Mouse (Mus musculus) monocyte, adult 5-6 weeks (primary cell): ENCODE data around the gene C1qtnf1. TPM values are rescaled to one million over a fixed set of nuclear protein-coding genes. Genes with fewer than 3 reads are reported as not detected.
"Not testable (repeated sequence)": the region's sequence is repeated elsewhere in the genome, so short reads cannot be mapped to it uniquely, and the experiment has no call there.

Source experiments
- ATAC-seq: fragments of 153-309, 156-312 bp; replicated peaks from 2 replicates; pipeline ENCODE4 v1.8.0; 2017; ENCODE audit warnings: mild to moderate bottlenecking; ENCODE audit not compliant: low TSS enrichment, insufficient number of reproducible peaks, severe bottlenecking, poor library complexity, low FRiP score
- total RNA-seq: library from RNA; stranded (forward); fragments of 200-1000, 200-491, 200-594 nt; gene quantifications from 3 replicates; pipeline ENCODE4 v1.2.3, GENCODE M21; 2017

C1qtnf1 gene
- not detected in 3 replicates for total RNA-seq

DNA sequence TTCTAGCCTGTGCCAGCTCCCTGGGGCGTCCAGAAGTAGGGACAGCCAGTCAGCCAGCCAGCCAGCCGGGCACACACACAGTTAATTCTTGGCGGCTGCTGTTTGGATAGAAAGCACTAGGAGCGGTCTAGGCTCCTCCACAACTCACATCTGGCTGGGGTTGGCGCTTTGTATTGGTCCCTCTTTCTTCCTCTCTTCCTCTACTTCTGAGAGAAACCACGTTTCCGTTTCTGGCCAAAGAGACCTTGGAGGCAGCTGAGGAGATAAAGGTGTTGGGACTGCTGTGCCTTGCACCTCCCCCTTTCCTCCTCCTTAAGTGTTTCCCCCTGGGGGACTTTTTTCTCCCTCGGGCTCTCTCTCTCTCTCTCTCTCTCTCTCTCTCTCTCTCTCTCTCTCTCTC is at the start of gene C1qtnf1:
Gene C1qtnf1, plus strand, starts transcription at position 218 of the 400 bp plus-strand sequence.
- no peak for ATAC-seq

DNA sequence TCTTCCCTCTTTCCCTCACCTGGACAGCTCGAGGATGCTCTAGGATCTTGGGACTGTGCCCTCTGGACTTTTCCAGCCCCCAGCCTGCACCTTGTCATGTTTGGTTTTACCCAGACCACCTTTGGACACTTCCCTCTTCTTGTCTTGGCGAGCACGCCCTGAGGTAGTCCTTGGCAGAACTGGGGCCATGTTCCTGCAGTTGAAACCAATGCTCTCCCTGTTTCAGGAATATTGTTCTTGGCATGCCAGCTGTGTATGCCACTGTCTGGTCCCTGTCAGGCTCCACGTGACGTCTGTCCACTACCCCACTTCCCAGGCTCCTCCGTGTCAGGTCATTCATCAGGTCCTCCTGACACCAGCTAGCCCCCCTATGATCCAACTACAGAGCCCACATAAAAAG is 49.3 kb upstream of the C1qtnf1 start:
- ATAC-seq, result no peak

DNA sequence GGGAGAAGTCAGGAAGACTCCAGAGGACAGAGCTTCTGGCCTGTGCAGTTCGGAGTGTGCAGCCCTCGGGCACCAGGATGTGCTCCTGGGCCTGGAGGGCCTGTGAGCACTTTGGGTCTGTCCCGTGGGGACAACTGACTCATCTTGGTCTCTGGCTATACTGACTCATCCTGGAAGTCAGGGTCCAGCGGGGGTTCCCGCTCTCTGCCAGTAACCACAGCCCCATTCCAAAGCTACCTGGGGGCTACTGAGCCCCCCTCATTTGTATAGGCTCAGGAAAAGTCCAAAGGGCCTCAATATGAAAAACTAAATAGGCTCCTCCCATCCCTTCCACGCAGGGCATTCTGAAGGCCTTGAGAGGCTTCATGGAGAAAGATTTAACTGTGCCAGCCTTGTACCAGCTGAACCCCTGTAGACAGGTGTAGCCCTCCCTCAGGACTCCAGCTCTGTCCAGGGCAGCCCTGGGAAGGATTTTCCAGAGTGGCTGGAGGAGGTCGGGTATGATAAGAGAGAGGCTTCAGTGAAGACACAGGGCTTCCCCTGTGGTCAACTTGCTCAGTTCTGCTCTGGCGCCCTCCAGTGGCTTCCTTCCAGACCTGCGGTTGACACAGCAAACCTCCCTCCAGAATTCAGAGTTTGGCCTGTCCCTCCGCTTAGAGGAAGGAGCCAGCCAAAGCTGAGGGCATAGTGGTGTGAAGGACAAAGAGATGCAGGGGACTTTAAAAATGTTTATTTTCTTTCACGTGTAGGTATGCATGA is 48.6 kb upstream of the C1qtnf1 start:
- ATAC-seq, result peak; percentile 95

DNA sequence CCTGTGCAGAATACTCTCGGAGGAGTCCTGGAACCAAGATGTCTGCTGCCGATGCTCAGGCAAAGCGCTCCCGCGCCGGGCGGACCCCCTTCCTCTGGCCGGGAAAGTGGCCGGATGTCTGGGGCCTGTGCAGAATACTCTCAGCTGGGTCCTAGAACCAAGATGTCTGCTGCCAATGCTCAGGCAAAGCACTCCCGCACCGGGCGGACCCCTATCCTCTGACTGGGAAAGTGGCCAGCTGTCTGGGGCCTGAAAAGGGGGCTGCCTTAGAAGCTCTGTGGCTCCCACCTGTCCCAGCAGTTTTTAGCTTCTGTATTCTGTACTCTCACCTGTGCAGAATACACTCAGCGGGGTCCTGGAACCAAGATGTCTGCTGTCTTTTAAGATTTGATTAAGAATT is 40.2 kb upstream of the C1qtnf1 start:
- not testable (repeated sequence) for ATAC-seq

DNA sequence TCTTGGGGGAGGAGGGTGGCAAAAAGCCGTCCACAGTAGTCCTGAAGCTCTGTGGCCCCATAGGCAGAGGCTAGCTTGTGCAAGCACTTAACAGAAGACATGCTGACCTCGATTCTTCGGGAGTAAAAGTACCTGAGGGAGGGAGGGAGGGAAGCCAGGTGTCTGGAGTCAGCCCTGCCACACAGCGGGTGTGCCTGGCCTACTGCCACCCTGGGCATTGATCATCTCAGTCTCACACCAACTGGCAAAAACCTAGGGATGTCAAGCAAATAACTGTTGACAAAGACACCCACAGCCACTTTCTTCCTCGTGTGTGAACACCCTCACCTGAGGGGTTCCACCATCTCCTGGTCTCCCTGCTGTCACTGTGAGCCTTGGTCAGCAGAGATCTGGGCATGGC is 34.0 kb upstream of the C1qtnf1 start:
- no peak for ATAC-seq

DNA sequence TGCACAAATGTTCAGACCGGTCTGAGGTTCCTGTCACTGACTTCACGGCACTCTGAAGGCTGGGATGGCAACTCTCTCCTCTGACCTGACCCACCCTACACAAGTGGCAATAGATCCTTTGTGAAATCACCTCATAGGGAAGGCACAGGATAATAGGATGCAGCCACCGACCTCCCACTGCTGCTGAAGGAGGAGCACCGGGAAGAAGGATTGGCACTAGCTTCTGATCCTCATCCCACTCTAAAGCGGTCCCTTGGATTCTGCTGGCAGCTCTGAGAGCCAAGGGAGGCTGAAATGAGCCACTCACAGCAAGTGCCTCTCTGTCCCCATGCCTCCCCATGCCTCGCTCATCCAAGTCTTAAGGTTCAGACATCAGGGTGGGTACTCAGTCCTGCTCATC is 33.5 kb upstream of the C1qtnf1 start:
- ATAC-seq, result no peak

DNA sequence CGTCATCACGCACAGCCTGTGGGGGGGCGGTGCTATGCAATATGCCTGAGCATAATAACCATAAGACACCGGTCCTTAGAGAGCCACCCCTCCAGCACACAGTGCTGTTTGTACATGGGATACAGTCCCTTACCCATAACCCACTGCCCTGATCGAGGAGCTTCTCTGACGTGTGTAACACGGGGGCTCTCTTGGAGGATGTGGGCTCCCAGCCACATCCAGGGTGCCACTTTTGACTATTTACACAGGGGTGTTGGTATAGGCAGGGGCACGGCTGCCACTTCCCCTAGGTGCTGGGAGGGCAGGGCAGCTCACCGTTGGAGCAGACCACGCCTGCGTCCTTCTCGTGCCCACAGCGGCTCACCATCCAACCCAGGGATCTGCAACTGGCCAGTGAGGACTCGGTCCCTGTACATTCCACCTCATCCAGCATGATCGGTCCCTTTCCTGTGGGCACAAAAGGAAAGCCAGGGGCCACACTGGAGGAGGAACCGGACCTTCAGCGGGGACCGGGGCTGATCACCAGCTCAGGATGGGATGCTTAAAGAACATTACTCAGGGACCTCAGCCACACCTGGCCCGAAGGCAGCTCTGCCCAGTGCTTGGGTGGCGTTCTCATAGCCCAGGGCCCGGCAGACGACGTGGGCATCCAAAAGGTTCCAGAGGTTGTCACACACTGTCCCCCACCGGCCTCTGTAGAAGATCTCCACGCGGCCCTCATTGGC is 30.0 kb upstream of the C1qtnf1 start:
- no peak for ATAC-seq

DNA sequence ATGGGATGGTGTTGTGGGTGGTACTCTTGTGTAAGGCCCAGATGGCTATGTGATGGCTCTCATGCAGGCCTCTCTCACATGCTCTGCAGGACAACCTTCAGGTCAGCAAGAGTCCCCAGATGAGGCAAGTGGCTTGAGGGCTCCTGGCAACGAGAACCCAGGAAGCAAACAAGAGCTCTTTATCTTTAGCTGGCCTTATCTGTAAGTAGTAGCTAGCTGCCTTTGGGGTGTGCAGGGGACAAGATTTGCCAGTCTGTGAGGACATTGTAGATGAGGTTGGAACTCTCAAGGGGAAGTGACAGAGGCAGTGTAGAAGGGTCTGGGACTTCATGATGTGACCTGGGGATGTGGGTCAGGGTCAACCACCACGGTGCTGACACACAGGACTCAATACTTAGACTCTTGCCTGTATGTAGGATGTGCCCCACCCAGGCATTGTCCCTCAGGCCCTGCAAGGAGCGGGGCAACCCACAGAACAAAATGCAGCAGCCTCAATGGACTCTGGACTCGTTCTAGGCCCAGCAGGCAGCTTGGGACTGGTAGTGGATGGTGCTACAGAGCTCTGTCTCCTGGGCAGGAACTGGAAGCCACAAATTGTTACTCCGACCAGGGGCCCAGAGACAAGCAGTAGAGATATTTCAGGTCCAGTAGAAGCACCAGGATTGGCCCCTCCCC is 28.0 kb upstream of the C1qtnf1 start:
- ATAC-seq, result no peak

DNA sequence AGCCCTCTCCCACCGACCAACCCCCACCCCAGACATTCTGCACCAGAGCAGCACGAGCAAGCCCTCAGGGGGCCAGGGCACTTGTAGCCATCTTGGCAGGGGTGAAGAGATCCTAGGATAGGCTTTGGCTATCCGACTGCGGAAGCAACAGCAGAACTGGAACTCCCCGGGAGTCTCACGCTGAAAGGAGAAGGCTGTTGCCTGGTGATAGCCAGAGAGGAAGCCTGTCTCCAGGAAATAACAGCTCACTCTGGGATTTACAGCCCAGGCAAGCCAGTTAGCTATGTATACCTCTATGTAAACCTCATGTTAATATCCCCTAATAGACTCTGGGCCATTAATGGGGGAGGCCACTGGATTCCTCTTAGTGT is 27.5 kb upstream of the C1qtnf1 start:
- ATAC-seq, result no peak

DNA sequence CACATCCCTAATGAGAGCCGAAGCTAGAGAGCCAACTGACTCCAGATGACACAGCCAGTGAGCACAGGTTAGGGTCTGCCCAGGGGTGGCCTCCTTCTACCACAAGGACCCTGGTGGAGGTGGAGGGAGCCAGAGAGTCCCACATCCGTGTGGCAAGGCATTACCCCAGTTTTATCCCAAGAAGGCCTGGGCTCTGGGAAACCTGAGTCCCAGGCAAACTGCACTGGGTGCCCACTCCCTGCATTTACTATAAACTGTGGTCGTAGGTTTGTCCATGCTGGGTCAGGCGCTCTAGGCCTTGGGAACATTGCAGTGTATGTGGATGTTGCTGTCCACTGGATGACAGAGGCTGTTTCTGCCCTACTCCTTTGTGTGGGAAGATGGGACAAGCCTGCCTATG is 26.8 kb upstream of the C1qtnf1 start:
- no peak for ATAC-seq

DNA sequence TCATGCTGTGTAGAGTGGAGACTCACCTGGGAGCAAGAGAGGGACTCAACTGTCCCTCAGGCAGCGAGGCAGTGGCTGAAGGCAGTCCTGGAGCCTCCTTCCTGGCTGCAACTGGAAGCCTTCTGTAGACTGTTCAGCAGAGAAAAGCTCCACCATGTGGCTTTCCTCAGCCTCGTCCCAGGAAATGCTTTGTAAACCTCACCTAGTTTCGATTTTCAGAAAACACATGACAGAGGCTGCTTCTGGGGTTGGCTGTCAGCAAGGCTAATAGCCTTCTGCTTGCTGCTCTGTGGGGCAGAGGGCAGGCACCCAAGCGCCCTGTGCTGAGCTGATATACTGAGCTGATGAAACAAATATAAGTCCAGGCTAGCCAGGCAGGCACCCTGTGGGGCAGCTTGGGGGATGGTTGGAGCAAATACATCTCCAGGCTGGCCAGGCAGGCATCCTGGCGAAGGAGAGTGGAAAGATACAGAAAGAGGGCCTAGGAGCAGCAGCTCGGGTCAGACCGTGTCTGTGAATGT is 26.2 kb upstream of the C1qtnf1 start, which contains the start of gene Lgals3bp:
Gene Lgals3bp, minus strand, starts transcription at position 333 of the 521 bp plus-strand sequence.
- peak; percentile 69 for ATAC-seq

DNA sequence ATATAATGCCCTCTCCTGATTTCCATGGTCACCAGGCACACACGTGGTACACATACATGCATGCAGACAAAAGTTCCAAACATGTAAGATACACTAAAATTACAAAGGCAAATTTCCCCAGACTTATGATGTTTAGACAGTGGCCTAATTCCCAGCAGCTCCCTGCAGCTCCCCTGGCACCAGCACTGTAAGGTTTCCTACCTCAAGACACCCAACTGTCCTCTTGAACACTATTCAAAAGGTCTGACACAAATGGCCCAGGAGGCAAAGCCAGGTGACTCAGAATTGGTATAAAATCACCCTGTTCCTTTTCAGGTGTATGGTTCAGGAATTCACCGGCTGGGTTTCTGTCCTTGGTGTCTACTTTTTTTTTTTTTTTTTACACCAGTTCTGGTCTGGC is 24.8 kb upstream of the C1qtnf1 start:
- no peak for ATAC-seq

DNA sequence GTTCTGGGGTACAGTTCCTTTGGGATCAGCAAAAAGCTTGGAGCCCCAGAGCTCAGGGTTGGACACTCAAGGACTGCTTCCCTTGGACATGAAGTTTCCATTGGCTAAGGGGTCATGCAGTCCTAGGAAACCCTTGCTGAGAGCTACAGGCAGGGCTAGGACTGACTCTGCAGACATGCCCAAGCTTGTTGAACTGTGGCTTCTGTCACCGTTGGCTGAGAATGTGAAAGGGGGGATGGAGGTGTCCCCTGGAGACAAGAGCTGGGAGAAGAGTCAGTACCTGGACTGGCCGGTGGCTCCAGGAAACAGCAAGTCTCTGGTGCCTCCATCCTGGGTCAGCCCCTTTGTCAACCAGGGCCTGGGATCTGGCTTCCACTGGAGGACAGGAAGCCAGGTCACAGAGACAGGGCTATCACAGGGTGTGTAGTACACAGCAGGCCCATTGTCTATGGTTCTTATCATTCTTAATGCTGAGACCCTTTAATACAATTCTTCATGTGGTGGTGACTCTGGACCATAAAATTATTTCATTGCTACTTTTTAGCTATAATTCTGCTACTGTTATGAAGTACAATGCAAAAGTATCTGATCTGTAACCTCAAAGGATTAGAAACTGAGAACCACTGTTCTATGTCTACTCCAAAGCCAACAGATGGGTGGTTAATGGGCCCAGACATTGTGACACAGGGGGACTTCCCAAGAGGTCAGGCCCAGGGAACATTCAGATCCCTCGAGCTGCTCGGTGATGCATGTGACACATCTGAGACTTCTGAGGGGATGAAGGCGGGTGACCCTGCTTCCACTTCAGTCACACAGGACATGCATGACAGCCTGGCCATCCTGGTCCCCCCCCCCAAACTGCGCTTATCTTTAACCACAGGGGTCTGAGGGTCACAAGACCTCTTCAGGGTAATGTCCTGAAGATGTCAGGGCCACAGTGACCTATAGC is 23.8 kb upstream of the C1qtnf1 start:
- no peak for ATAC-seq

DNA sequence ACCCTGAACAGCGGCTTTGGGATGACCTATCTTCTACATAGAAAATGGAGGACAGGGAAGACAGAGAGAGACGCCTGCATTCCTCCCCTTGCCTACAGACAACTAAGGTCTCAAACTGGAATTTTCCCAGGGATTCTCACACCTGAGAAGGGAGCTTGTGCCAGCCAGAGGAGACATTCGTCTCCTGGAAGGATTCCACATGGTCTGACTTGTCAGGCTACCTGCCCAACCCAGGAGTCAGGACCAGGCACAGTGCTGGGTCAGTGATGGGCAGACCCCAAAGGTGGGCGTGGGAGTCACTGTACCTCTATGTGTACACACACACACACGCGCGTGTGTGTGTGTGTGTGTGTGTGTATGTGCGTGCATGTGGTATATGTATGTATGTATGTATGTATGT is 22.7 kb upstream of the C1qtnf1 start:
- ATAC-seq, result no peak

DNA sequence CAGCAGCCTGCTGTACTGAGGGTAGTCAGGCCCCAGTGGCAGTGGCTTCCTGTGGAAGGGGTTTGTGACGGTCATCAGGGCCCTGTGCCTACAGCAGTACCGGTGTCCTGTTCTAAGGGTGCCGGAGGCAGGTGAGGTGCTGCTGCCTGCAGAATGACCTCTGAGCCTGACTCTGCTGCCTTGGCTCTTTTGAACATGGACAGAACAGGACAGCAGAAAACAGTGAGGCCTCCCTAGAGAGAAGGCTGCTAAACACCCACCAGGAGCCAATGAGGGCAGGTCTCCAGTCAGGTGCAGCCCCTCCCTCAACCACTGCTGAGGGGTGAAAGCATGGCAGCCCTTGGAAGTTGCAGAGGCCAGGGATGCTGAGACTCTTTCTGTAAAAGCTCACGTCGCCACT is 21.5 kb upstream of the C1qtnf1 start:
- ATAC-seq, result no peak

DNA sequence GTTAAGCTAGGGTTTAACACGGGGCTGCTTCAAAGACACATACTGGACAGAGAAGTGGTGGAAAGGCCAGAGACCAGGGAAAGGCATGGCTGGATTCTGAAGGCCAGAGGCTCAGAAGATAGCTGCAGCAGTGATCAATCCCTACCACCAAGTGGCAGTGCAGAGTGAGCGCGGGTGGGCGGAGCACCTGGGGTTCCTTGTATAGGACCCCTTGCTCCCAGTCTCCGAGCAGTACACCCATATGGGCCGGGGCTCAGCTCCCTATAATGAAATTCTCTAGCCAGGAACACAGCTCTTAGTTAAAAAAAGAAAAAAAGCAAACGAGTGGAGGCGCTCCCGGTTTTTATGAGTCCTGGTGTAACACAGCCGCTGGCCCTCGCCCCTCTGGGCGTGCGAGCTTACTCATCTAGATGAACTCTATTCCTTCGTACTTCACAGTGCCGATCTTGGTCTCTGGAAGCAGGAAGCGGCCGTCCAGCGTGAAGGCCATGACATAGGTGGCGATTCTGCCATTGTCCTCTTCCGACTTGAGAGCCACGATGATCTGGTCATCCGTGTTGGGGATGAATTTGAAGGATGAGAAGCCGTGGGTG is 20.6 kb upstream of the C1qtnf1 start:
- no peak for ATAC-seq

DNA sequence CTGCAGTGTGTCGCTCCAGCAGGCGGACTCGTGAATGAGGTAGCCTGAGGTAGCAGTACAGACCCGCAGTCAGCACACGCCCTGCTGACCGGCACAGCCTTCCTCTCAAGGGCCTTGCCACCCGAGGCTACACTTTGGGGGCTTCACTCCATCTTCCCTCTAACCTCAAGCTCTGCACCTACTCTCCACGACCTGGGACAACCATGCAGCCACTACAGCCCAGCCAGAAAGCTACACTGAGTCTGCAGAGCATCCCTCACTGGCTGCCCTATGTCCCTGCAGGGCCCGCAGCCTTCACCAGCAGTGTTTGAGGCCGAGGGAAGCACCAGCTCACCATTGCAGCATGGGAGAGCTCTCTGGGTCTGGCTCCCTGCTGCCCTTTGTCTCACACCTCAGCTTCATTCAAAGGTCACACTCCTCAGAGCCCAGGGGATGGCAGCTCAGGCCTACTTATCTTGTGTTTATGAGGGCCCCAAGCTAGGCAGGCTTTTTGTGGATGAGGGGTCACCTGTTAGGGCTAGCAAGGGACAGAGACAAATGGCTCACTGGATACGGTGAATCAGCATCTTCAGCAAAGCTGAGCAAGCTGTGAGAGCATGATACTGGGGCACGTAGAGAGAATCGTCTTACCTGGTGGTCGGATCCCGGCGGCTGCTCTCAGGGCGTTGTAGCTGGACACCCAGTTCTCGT is 19.8 kb upstream of the C1qtnf1 start:
- no peak for ATAC-seq
